Mouse (Mus musculus): ENCODE results near the gene Nrn1l.
A peak's percentile ranks its signal among the peaks of the same experiment; 100 is the strongest.

Nrn1l gene

DNA sequence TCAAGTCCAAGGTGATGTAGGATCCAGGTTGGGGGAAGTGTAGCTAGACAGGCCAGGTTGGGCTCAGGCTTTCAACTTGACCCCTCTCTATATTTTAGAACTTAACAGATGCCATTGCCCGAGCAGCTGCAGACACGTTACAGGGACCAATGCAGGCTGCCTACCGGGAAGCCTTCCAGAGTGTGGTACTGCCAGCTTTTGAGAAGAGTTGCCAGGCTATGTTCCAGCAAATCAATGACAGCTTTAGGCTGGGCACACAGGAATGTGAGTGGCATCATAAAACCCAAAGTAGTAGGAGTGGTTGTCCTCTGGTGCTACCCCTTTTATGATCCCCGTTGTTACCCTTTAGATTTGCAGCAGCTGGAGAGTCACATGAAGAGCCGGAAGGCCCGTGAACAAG is 2.5 kb upstream of the Nrn1l start:
- DNase-seq (ENCODE audit: low spot score in 2 of 2) = no peak

DNA sequence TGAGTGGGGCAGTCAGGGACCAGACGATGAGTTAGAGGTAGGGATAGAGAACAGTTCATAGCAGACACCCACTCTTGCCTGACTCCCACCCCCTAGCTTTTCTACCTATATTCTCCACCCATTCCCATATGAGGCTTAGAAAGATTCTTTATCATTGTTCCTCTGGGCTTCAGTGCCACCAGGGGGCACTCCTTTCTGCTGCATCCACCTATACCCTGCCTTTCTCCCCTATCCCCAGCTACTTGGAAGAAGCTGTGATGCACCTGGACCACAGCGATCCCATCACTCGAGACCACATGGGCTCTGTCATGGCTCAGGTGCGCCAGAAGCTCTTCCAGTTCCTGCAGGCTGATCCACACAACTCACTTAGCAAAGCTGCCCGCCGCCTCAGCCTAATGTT is 935 bp upstream of the Nrn1l start:
- no peak for DNase-seq (ENCODE audit: low spot score in 2 of 2)

DNA sequence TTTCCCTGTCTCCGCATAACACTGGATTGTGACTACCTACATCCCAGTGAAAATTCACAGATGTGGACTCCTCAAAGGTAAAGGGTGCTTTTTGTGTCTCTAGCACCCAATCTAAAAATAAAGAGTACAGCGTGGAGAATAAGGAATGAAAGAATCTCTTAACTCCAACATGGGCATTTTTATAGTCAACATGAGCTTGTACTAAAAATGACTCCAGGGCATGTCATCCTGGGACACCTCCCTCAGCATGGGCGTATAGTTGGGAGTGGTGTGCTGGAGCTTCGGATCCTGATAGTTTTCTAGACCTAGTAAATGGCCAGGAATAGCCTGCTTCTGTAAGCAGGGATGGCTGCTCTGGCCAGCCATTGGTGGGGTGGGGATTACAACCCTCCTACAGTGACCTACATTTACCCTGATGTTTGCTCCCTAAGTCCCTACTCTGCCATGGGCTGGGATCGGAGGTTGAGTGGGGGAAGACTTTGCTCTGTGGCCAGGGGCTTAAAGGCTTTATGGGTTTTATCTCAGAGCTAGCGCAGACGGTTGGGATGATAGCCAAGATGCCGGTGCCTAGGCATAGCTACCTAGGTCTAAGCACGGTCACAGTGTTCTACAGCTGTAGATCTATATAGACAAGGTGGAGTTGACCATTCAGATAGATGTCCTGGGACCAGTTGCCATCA is 4.6 kb downstream of the Nrn1l start:
- no peak for DNase-seq (ENCODE audit: low spot score in 2 of 2)

DNA sequence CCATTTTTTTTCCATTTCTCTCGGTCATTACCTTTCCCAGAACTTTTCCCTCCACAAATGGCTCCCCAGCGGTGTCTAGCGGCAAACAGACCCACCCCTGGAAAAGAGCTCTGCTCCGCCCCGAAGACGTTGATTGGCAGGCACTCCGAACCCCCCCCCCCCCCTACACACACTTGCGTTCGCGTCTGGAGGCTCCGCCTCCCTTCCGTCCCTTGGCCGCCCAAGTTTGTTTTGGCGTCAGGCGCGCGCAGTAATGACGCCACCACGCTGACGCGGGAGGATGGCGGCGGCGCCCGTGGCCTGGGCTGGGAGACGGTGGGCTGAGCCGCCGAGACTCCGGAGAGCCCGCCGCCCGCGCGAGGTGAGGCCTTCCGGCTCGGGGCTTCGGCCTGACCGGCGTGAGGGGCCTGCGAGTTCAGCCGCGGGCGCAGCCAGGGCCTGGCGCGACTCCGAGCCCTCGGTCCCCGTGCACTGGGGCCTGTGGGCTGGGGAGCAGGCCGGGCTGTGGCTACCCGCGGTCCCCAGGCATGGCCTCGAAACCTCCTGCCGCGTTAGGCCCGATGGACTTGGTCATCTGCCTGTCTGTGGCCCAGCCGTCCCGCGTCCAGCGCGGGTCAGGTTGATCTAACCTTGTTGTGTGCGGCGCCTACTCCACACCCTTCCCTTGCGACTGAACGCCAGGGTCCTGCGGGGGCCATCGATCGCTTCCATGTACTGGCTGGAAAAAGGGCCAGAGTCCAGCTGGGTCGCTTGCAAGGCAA is 7.0 kb downstream of the Nrn1l start, which contains the start of gene Pskh1:
Gene Pskh1 (plus strand): TSS at position 262 of the 761 bp plus-strand sequence.
- DNase-seq (ENCODE audit: low spot score in 2 of 2) = peak; percentile 90 to 92

DNA sequence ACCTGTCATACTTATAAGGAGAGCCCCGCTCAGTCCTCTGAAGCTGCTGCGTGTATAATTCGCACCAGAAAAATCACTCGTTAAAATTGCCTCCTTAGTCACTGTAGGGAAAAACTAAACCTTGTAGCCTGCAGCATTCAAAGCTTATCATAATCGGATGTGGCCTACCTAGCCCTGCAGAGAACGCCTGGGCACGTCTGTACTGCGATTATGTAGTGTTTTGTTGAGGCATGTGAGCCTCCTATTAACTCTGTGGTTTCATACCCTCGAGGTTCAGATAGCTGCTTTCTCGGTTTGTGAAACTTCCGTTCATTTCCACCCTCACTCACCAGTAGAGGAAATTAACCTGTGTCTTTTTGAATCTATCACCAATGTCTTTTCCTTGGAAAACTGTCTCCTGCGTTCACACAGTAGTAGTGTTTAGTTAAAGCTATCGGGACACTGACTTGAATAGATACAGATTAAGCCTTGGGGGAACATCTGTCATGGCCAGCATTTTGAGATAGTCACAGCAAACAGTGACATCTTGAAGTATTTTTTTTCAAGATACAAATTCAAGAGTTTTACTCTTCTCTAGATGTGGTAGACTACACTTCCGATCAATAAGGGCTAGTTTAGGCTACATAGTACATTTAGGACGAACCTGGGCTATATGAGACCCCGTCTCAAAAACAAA is 7.7 kb downstream of the Nrn1l start:
- DNase-seq (ENCODE audit: low spot score in 2 of 2) = no peak

DNA sequence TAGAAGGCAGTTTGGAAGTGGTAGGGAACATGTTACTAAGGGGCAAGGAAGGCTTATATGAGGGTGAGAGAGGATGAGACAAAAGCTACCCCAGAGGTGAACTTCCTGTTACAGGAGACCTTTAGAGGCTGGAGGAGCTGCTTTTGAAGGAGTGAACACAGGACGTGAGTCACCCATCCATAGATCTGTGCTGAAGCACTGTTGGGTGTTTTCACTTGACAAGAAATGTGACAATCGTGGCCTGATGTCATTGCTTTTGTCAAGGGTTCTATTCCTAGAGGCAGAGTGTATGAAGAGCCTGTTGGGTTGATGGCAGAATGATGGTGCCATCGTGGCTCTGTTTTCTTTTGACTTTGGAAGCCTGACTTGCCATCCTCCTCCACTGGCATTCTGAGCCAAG is 26.0 kb downstream of the Nrn1l start:
- DNase-seq (ENCODE audit: low spot score in 2 of 2) = no peak

DNA sequence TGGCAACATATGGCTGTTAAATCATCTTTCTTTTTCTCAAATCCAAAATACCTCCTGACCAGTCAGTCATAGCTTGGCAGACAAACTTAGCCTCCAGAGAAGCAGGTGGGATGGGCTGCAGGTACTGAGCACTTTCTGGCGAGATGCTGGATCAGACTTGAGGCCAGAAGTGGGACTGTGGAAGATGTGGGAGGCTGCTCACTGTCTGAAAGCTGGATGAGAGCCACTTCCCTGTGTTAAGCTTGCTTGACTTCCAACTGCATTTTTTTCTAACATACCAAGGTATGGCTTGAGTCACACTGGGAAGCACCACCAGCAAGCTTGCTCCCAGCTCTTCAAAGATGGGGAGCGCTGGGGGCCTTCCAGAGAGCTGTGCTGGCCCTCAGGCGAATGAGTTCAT is 31.8 kb downstream of the Nrn1l start:
- no peak for DNase-seq (ENCODE audit: low spot score in 2 of 2)

DNA sequence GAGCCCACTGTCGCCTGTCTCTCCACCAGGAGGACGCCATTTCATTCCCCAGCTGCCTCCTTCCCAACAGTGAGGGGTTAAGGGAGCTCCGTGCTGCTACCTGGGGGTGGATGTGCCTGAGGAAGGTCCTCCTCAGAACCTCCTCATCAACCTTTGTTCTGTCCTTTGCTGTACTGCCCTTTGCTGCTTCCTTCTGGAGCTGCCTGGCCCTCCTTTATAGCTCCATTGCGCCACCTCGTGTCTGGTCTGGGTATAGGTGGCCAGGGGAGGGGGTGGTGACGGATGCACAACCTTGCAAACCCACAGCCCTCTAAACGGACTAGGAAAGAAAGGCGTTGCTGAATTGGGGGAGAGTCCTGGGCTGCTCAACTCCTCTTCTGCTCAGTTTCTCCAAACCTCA is 37.2 kb downstream of the Nrn1l start:
- peak; percentile 66 to 90 for DNase-seq (ENCODE audit: low spot score in 2 of 2)

DNA sequence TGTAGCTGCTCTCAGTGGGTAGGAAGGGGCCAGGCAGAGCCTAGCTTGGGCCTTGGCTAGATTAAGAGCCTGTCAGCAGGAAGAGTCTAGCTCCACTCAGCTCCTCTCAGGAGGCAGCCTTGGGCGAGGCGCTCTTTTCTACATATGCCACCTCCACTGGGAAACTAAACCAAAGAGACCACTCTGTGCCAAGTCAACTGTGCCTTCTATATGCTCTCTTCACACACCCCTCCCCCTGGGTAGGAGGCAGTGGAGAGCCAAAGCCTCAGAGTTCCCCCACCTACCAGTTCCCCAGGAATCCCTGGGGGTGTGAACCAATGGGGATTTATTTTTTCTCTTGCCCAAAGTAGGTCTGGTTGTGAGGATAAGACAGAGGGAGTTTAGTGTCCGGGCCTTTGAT is 37.9 kb downstream of the Nrn1l start:
- DNase-seq (ENCODE audit: low spot score in 2 of 2) = no peak

DNA sequence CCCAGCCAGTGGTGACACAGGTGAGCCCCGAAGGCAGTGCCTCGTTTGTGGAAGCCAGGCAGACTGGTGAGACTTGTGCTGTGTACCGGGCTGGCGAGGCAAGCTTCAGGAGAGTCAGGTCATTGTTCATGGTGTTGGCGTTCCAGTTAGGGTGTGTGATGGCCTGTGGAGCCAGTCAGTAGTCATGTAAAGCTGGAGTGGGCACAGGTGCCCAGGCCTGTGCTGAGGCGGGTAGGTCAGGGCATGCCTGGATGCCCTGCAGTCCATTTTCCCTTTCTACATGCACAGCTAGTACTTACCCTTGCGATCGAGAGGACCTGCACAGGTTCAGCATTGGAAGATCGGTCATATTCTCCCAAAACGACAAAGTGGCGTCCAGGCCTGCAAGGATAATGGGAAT is 39.2 kb downstream of the Nrn1l start:
- DNase-seq (ENCODE audit: low spot score in 2 of 2) = no peak

DNA sequence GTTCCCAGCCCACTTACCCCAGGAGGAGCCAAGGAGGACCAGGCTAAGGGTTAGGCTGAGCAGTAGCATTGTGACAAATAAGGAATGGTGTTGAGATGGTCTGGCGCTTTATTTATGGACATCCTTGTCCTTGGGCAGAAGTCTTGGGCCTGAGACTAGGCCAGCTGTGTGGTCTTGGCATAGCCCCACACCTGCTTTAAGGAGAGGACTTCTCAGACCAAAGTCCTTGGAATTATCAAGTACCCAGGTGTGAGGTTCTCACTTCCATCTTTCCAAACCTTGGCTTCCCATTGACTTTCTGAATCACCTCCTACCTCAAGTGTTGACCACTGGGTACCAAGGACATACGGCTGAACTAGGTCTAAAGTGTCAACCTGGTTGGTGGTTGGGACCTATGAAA is 40.4 kb downstream of the Nrn1l start, which contains the start of gene Ctrl:
Gene Ctrl (minus strand): TSS at position 101 of the 400 bp plus-strand sequence.
- no peak for DNase-seq (ENCODE audit: low spot score in 2 of 2)

DNA sequence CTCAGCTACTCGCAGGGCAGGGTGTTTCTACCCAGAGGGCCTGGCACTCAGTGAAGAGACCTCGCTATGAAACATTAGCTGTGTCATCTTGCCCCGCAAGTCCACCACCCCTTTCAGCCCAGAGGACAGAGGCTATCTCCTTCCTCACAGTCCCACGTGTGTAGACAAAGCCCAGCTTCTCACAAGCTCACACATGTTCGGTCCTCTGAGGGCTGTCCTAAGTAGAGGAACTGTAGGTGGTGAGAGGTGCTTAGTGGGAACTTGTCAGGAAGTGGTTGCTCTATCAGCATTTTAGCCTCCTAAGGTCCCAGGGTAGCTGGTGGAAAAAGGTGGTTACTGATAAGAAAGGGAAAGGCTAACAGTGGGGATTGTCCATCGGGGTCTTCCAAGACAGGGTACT is 41.7 kb downstream of the Nrn1l start:
- DNase-seq (ENCODE audit: low spot score in 2 of 2) = no peak

DNA sequence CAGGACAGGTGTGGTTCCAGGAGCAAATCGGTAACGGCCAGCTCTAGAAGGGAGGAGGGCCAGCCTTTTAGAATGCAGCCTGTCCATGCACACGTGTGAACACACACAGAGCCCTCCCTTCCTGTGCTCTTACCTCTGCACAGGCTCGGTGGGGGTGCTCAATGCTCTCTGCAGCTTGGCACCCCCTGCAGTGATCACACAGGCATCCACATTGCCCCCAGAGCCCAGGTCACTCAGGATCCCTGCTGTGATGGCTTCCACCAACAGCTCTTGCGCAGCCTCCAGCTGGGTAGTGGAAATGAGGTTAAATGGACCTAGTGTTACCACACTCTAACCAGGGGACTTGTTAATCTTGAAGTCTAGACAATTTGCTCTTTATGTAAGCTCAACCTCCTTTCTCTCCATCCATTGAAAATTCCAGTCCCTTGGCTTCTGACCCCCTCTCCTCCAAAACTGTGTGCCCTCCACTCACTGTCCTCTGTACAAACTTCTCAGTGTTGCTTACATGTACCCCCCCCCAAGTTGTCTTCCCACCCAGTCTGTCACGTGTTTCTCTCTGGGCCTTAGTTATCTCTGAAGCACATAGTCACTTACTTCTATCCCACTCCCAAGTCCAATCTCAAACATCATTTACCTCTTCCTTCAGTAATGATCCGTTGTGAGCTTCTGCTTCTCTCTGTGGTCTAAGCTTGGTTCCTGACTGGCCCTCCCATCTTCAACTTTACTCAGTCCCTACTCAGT is 42.7 kb downstream of the Nrn1l start:
- no peak for DNase-seq (ENCODE audit: low spot score in 2 of 2)

DNA sequence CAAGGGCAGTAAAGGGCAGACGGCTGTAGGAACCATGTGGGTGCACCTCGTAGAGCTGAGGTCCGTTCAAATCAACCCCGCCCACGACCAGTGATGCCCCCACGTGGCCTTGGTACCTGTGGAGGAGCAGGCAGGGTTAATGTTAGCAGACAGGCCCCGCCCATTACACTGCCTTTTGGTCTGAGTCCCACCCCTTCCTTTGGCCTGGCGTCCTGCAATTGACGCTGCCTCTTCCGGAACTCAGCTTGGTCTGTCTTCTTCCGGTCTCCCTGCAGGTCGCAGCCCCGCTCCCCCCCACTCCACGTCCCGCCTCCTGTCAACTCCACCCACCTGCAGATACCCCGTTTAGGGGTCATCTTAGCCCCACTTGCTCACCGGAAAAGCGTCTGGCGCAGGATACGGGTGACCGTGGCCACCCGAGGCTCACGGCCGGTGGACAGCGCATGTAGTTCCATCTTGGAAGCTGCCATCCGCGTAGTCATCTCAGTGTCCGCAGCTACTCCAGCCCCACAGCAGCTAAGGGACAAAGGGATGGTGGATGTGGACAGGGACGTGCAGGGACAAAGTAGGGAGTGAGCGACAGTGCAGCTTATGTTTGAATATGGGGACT is 43.6 kb downstream of the Nrn1l start:
- peak; percentile 81 to 83 for DNase-seq (ENCODE audit: low spot score in 2 of 2)

DNA sequence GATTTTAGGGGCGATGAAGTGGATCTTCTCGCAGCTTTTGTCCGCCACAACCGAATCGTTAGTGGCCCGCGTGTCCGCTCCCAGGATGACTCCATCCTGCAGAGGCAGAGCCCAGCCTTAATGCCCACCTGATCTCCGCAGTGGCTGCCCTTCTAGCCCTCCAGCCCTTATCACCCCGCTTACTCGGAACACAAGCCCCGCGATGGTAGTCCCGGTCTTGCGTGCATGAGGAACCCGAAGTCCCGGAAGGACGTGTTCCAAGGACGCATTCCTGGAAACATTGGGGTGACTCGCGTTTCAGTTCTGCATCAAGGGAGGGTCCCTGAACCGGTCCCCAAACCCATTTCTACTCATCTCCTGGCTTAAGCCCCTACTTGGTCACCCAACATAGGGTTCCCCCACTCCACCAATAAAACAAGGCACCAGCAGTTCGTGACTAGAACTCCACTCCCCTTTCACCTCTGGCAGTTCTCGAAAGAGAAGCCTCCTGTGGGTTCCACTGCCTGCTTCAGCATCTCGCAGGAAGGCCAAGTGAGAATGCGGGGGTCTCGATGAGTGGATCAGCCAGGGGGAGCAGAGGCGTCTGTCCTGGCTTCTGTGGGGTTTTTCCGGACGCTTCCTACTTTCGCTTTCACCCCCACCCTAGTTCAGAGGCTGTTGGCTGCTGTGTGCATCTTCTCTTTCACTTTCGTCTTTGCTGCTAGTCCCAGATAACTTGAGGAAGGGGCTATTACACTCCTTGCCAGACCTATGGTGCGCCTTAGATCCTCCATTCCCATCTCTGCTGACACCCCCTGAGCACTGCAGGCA is 44.3 kb downstream of the Nrn1l start:
- no peak for DNase-seq (ENCODE audit: low spot score in 2 of 2)

DNA sequence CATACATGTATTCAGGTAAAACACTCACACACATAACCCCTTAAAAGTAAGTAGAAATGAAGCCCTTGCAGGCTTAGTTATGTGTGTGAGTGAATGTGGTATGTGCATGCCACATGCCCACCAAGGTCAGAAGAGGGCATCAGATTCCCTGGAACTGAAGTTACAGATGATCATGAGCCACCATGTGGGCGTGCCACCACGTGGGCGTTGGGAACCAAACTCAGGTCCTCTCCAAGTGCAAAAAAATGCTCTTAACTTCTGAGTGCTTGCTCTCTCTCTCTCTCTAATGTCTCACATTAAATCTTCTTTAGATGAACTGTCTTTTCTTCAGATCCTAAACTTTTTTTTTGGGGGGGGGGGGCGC is 44.9 kb downstream of the Nrn1l start, which contains the start of gene Psmb10:
Gene Psmb10 (minus strand): TSS at position 139 of the 364 bp plus-strand sequence.
- no peak for DNase-seq (ENCODE audit: low spot score in 2 of 2)

DNA sequence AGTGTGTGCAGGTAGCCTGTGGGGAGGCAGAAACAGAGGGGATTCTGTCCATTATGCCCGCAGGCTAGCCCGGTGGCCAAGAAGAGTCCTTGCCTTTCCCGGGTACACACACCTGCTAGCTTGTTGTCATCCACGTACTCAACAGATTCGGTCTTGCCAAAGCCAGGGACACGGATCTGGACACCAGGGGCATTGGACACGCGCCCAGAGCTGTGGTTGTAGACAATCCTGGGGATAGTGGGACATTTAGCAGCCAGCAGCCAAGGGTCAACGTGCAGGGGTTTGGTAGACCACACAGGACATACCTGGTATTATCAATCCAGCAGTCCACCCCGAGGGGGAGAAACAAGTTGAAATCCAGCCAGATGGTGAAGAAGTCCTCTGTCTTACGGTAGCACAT is 48.7 kb downstream of the Nrn1l start:
- DNase-seq (ENCODE audit: low spot score in 2 of 2) = no peak

DNA sequence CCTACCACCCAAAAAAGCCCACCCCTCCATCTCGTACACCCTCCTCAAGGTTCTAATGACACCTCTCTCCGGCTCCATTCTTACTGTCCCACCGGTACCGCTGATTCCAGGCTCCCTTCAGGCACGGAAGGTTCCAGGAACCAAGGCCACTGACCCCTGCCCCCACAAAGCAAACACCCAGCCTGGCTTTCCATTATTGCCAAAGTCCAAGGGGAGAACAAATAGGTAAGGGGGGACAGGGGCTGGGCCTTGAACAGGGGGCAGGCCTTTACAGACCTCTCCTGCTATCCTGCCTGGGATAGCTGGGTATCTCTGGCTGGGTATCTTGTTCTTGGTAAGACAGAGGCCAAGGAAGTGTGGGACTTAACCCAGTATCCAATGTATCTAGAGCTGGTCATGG is 49.2 kb downstream of the Nrn1l start:
- DNase-seq (ENCODE audit: low spot score in 2 of 2) = no peak

DNA sequence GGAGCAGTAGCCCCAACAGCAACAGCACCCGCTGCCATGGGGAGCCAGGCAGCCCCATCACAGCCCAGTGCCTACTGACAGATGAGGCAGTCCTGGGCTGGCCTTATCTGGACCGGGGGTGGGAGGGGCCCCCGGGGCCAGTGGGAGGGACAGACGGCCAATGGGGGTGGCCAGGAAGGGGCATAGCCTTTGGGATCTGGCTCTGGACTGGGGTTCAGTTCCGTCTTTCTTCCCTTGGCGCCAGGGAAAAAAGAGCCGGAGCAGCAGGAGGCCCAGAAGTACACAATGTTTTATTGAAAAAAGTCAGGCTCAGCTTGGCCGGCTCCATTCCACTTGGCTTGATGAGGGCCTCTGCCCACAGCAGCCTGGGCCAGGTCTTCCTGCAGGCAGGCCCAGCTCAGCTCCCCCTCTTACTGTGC is 50.0 kb downstream of the Nrn1l start, which contains the start of gene Lcat:
Gene Lcat (minus strand): TSS at position 62 of the 419 bp plus-strand sequence.
- DNase-seq (ENCODE audit: low spot score in 2 of 2) = no peak

All from urinary bladder, postnatal 4 days (tissue).